Mouse (Mus musculus): ENCODE measurements at regions not wholly inside any gene's neighbourhood (a gene's known extent, or its start where the extent isn't known, plus 50 kb on each side); places are given as distances from the start of the nearest gene placed in this dataset.

- no peak for DNase-seq
These were observed 137.8 kb downstream of the Pfkfb3 start for GRCm38 (mm10) chr2:11416122-11416521.

- no peak for DNase-seq
These were observed 141.4 kb downstream of the Pfkfb3 start for GRCm38 (mm10) chr2:11412521-11412920.

- DNase-seq = no peak
These were observed 145.4 kb downstream of the Pfkfb3 start for GRCm38 (mm10) chr2:11408497-11408896.

GRCm38 (mm10) chr2:11406103-11406615 is 147.7 kb downstream of the Pfkfb3 start:
- no peak for DNase-seq

GRCm38 (mm10) chr2:11402218-11402848 is 151.5 kb downstream of the Pfkfb3 start:
- no peak for DNase-seq

GRCm38 (mm10) chr2:11399411-11399810 is 154.5 kb downstream of the Pfkfb3 start:
- no peak for DNase-seq

GRCm38 (mm10) chr2:11398949-11399348 is 154.9 kb downstream of the Pfkfb3 start:
- DNase-seq = no peak

- DNase-seq = no peak
These were observed 155.5 kb downstream of the Pfkfb3 start for GRCm38 (mm10) chr2:11398391-11398790.

- peak; percentile 13 for DNase-seq
These were observed 157.0 kb downstream of the Pfkfb3 start for GRCm38 (mm10) chr2:11396835-11397234.

GRCm38 (mm10) chr2:11394675-11395349 is 159.1 kb downstream of the Pfkfb3 start:
- no peak for DNase-seq

GRCm38 (mm10) chr2:11391725-11392124 is 162.2 kb downstream of the Pfkfb3 start:
- DNase-seq = no peak

GRCm38 (mm10) chr2:11390667-11391334 is 163.1 kb downstream of the Pfkfb3 start:
- no peak for DNase-seq

GRCm38 (mm10) chr2:11387623-11388022 is 166.3 kb downstream of the Pfkfb3 start:
- no peak for DNase-seq

- no peak for DNase-seq
These were observed 170.1 kb downstream of the Pfkfb3 start for GRCm38 (mm10) chr2:11383815-11384214.

- peak; percentile 8 for DNase-seq
These were observed 176.7 kb downstream of the Pfkfb3 start for GRCm38 (mm10) chr2:11377213-11377612.

GRCm38 (mm10) chr2:11375726-11376454 is 178.0 kb downstream of the Pfkfb3 start:
- no peak for DNase-seq

- DNase-seq = peak; percentile 12
These were observed 178.8 kb downstream of the Pfkfb3 start for GRCm38 (mm10) chr2:11375092-11375491.

- DNase-seq = no peak
These were observed 183.6 kb downstream of the Pfkfb3 start for GRCm38 (mm10) chr2:11370273-11370672.

GRCm38 (mm10) chr2:11367319-11367718 is 186.6 kb downstream of the Pfkfb3 start:
- DNase-seq = no peak

GRCm38 (mm10) chr2:11365815-11366214 is 188.1 kb downstream of the Pfkfb3 start:
- no peak for DNase-seq

- DNase-seq = no peak
These were observed 188.5 kb downstream of the Pfkfb3 start for GRCm38 (mm10) chr2:11365371-11365770.

- no peak for DNase-seq
These were observed 189.8 kb downstream of the Pfkfb3 start for GRCm38 (mm10) chr2:11364111-11364510.

GRCm38 (mm10) chr2:11363061-11363464 is 190.8 kb downstream of the Pfkfb3 start:
- no peak for DNase-seq
